Mouse (Mus musculus) lung, embryonic 14.5 days (tissue): Measurements from ENCODE around the gene Tbc1d14. TPM values are rescaled to one million over a fixed set of nuclear protein-coding genes. Genes with fewer than 3 reads are reported as not detected.

Experiments
- ATAC-seq: fragments of 200-750 bp; cut with Nextera tagmentation; 2 replicates; pipeline ENCODE4 v1.8.0; 2017; ENCODE audit warnings: mild to moderate bottlenecking, moderate TSS enrichment, moderate library complexity; ENCODE audit not compliant: insufficient read depth
- DNase-seq: peaks from one replicate; pipeline ENCODE4 v3.0.0-alpha.2; 2015
- H3K27ac ChIP-seq: fragments of 300-500 bp; sonication (generic); 2 replicates; pipeline ENCODE4 v1.5.1; 2014; ENCODE audit warnings: low read depth, mild to moderate bottlenecking, moderate library complexity
- H3K27me3 ChIP-seq: fragments of 300-500 bp; sonication (generic); 2 replicates; pipeline ENCODE4 v1.6.1; 2014; ENCODE audit warnings: low read length, control low read depth; ENCODE audit not compliant: insufficient read depth
- H3K36me3 ChIP-seq: fragments of 300-500 bp; sonication (generic); 2 replicates; pipeline ENCODE4 v1.6.1; 2014; ENCODE audit warnings: control low read depth; ENCODE audit not compliant: insufficient read depth
- H3K4me1 ChIP-seq: fragments of 300-500 bp; sonication (generic); 2 replicates; pipeline ENCODE4 v1.6.1; 2014; ENCODE audit warnings: antibody characterized with exemption, control low read depth; ENCODE audit not compliant: insufficient read depth
- H3K4me2 ChIP-seq: fragments of 300-500 bp; sonication (generic); 2 replicates; pipeline ENCODE4 v1.6.1; 2014; ENCODE audit warnings: mild to moderate bottlenecking
- H3K4me3 ChIP-seq: fragments of 300-500 bp; sonication (generic); 2 replicates; pipeline ENCODE4 v1.5.1; 2014; ENCODE audit warnings: low read depth, low read length
- H3K9ac ChIP-seq: fragments of 300-500 bp; sonication (generic); 2 replicates; pipeline ENCODE4 v1.6.1; 2014
- H3K9me3 ChIP-seq: fragments of 300-500 bp; sonication (generic); 2 replicates; pipeline ENCODE4 v1.6.1; 2016; ENCODE audit warnings: low read depth, low read length, control low read depth
- CTCF ChIP-seq: IDR thresholded peaks from 2 replicates; pipeline ENCODE4 v1.5.1; 2016; ENCODE audit warnings: antibody characterized with exemption, low read depth
- WGBS: fragments of 180-500 bp; shearing (Covaris S2); extraction: QIAGEN DNeasy Blood & Tissue Kit; methylation state at CpG from one replicate; pipeline ENCODE4 v1.1.7; 2014; 5-methylcytosine and 5-hydroxymethylcytosine counted together
- polyA plus RNA-seq: library from polyadenylated mRNA; unstranded; fragments of >200 nt; fragmentation: Nextera tagmentation; extraction: Ambion mirVana; gene quantifications from 2 replicates; pipeline ENCODE4 v1.2.1, GENCODE M21; 2014

Tbc1d14 gene
- polyA plus RNA-seq, 1 experiment from 2014 or later, result 31.3 TPM

DNA sequence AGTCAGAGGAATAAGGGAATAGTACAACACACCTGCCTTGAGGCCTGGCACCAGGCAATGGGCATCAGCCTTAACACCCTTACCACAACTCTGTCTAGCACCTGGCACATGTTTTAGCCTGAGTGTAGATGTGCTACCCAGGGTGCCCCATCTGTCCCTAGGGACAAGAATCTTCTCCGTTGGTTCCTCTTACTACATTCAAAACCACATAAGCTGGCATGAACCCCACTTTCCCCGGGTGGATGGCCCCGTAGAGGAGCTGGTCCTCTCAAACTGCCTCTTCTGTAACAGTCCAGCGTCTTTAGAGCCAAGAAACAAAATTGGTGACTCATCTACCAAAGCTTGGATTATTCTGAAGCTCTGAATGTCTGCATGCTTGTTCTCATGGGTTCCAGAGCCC, 112.7 kb downstream of the Tbc1d14 start:
- no peak for ATAC-seq
- TF ChIP-seq CTCF, result no peak
- Histone ChIP-seq H3K27me3 (peaks cover 4% of the 10 kb centered on the region), H3K27ac (no peak overlapping the region), H3K4me1 (peaks cover 7% of the 10 kb centered on the region), H3K4me3 (no peak overlapping the region), H3K9me3 (no peaks in the 10 kb centered on the region), H3K4me2 (no peak overlapping the region), H3K36me3 (peaks cover 13% of the 10 kb centered on the region; the same call in 1 of the 2 replicates), H3K9ac (no peak overlapping the region)
- 92% methylated on average over 4 of the region's 4 CpGs for WGBS
- no peak for DNase-seq

DNA sequence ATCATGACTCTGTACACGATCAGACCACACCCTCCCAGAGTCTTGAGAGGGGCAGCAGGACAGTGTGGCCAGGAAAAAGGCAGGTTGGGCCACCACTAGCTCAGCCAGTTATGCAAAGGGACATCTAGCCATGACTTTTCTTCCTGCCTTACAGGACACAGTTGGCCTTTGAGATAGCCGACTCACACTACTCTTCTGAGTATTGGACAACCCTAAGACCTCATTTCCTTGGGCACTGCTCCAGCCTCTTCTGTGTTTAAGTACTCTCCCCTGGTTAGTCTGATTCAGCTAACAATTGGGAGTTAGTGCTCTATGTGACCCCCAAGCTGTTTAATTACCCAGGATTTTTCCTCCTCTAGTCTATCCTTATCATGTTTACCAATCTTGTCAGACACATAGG, 113.3 kb downstream of the Tbc1d14 start:
- H3K4me2 ChIP-seq, result no peak overlapping the region
- no peak overlapping the region for H3K4me3 ChIP-seq
- H3K4me1 ChIP-seq, result peaks cover 7% of the 10 kb centered on the region
- TF ChIP-seq CTCF, result no peak
- no peak overlapping the region for H3K9ac ChIP-seq
- no peaks in the 10 kb centered on the region for H3K9me3 ChIP-seq
- H3K27me3 ChIP-seq, result no peaks in the 10 kb centered on the region
- ATAC-seq, result no peak
- no peak overlapping the region for H3K27ac ChIP-seq
- H3K36me3 ChIP-seq, result peaks cover 17% of the 10 kb centered on the region; the same call in 1 of the 2 replicates
- WGBS, result 70% methylated on average over 2 of the region's 2 CpGs
- no peak for DNase-seq

DNA sequence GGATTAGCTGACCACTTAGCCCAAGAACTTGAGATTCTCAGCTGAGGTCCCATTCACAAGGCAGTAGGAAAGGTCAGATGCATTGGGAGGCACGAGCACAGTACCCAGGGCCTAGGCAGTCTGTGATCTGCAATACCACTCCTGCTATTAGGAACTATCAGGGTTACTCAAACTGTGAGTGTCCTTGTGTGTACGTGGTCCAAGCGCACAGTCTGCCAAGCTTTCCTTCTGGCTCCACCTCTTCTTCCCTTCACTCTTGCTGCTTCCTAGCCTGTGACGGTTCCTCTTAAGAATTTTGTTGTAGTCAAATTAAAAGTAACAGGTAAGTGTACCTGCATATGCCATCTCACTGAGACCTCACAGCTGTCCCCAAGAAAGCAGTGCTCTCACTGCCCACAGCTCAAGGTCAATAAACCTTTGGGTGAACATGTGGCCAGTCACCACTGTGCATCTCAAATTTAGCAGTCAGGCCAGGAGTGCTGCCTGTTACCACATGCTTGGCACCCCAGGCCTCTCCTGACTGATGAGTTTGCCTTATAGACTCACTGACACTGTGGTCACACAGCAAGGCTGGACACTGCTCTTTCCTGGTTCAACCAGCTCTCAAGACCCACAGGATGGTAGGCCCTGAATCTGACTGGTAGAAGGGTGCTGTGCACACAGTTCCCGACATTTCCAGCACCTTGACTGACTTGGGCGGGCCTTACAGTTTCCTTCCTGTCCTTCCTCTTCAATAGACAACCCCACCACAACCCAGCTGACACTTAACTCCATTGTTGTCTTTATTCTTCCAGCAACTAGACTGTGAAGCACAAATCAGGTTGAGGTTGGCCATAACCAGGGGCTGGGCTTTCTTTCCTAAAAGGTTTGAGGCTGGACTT, 114.3 kb downstream of the Tbc1d14 start:
- TF ChIP-seq CTCF, result no peak
- H3K36me3 ChIP-seq, result peaks cover 23% of the 10 kb centered on the region; the same call in 1 of the 2 replicates
- DNase-seq (no peak), ATAC-seq (no peak)
- no peak overlapping the region for H3K9ac ChIP-seq
- H3K4me1 ChIP-seq, result peaks cover 7% of the 10 kb centered on the region
- H3K4me3 ChIP-seq, result no peak overlapping the region
- H3K4me2 ChIP-seq, result no peak overlapping the region
- H3K9me3 ChIP-seq, result no peaks in the 10 kb centered on the region
- WGBS, result 83% methylated on average over 6 of the region's 6 CpGs
- H3K27me3 ChIP-seq, result no peaks in the 10 kb centered on the region
- no peak overlapping the region for H3K27ac ChIP-seq

DNA sequence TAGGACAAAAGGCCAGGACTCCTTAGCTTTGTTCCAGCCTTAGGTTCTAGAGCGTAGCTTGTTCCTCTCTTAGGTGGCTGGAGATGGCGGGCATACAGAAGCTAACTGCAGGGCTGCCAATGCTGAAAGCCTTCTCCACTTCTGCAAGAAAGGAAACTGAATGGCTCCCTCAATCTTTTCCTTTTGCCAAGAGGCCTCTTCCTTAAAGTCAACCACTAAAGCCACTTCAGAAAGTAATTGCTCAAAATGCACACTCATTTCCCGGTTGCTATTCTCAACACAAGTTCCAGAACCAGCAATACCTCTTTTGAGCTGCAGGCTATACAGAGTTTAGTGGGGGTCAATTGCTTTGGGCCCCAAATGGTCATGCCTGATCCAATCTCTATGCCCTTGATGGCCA, 115.6 kb downstream of the Tbc1d14 start:
- H3K9me3 ChIP-seq, result no peaks in the 10 kb centered on the region
- no peak overlapping the region for H3K4me2 ChIP-seq
- no peak overlapping the region for H3K27ac ChIP-seq
- H3K27me3 ChIP-seq, result no peaks in the 10 kb centered on the region
- no peak for TF ChIP-seq CTCF
- peaks cover 33% of the 10 kb centered on the region for H3K36me3 ChIP-seq
- no peak overlapping the region for H3K9ac ChIP-seq
- 92% methylated on average over 3 of the region's 3 CpGs for WGBS
- H3K4me3 ChIP-seq, result no peak overlapping the region
- no peak for ATAC-seq
- no peak for DNase-seq
- H3K4me1 ChIP-seq, result no peaks in the 10 kb centered on the region; the same call in 1 of the 2 replicates

DNA sequence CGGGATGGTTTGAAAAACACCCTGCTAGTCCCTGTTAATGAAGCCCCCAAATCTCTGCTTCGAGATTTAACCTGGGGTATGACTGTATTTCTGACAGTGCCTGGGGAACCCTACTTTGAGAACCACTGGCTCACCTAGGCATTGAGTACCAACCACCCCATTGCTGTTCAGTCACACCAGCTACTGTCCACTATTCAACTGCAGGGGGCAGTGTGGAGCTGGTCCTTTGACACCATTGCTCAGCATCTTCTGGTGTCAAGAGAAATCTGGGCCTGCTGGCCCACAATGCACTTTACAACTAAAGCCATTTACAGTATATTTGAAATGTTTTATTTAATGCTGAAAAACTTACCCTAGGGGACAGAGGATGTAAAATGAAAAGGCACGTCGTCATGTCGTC, 118.8 kb downstream of the Tbc1d14 start:
- Histone ChIP-seq H3K4me3 (no peak overlapping the region), H3K27ac (no peak overlapping the region), H3K9me3 (no peaks in the 10 kb centered on the region), H3K9ac (no peak overlapping the region), H3K4me2 (no peak overlapping the region), H3K36me3 (peaks cover 65% of the 10 kb centered on the region), H3K27me3 (no peaks in the 10 kb centered on the region), H3K4me1 (no peaks in the 10 kb centered on the region)
- peak; percentile 82 for DNase-seq
- ATAC-seq, result peak; percentile 54; the same call in 1 of the 2 replicates
- TF ChIP-seq CTCF, result peak; percentile 80
- 82% methylated on average over 5 of the region's 5 CpGs for WGBS

DNA sequence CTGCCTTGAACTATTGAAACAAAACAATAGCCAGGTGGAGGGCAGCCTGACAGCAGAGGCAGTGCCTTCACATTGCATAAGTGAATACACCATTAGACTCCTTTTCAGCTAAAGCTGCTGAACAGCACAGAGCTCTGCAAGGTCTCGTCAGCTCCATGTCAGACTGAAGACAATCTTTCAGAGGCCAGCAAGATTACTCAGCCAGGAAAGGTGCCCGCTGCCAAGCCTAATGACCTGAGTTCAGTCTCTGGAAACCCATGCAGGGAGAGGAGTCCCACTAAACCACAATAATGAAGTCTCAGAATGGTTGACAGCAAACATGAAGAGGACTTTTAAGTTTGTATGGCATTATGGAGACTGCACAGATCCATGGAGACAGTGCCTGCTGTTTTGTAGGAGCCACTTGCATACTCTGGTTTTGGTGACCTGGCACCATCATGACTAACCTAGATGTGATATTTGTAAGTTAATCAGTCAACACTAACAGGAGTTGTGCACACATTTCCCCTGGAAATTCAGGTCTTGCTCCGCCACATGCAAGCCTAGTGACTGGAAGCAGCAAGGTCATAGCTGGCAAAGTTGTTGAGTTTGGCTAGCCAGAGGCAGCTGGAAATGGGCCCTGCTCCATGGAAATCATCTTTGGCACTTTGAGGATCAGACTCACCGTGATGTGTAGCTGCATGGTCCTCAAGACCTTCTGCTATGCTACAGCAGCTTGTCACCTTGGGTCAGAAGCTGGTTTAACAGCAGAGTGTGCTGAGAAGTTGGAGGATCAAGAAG, 120.0 kb downstream of the Tbc1d14 start:
- Histone ChIP-seq H3K4me1 (no peaks in the 10 kb centered on the region), H3K27me3 (no peaks in the 10 kb centered on the region), H3K4me2 (no peak overlapping the region), H3K4me3 (no peak overlapping the region), H3K9ac (no peak overlapping the region), H3K9me3 (no peaks in the 10 kb centered on the region), H3K36me3 (peaks cover 71% of the 10 kb centered on the region), H3K27ac (no peak overlapping the region)
- DNase-seq (no peak), ATAC-seq (no peak)
- WGBS, result 81% methylated on average over 4 of the region's 4 CpGs
- TF ChIP-seq CTCF, result no peak

DNA sequence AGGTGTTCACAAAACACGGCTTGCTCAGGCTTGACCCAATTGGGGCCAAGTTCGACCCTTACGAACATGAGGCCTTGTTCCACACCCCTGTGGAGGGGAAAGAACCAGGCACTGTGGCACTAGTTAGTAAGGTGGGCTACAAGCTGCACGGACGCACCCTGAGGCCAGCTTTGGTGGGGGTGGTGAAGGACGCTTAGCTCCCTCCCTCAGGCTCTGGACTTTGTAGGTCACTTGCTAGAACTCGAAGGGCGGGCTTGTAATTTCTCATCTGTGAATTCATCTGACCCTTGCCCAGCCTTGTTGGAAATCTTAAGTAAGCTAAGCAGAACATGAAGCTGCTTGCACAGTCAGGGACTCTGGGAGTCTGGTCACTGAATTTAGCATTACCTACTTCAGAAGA, 121.9 kb downstream of the Tbc1d14 start:
- Histone ChIP-seq H3K9me3 (no peaks in the 10 kb centered on the region), H3K36me3 (peaks cover 66% of the 10 kb centered on the region), H3K9ac (no peak overlapping the region), H3K4me1 (no peaks in the 10 kb centered on the region), H3K27me3 (no peaks in the 10 kb centered on the region), H3K4me3 (no peak overlapping the region), H3K27ac (no peak overlapping the region), H3K4me2 (no peak overlapping the region)
- ATAC-seq (no peak), DNase-seq (no peak)
- WGBS, result 93% methylated on average over 8 of the region's 8 CpGs
- no peak for TF ChIP-seq CTCF
